Mouse (Mus musculus) cerebellum, adult 2 months (tissue): ENCODE results near the gene Arhgap19.

ENCODE experiments used
- CTCF ChIP-seq: fragments of 200-500 bp; IDR thresholded peaks from 2 replicates; pipeline ENCODE4 v1.5.1; 2011; ENCODE audit warnings: low read depth, mild to moderate bottlenecking, control low read depth, low read length, moderate library complexity, borderline replicate concordance; ENCODE audit not compliant: insufficient read depth
- POLR2A ChIP-seq: fragments of 200-500 bp; IDR thresholded peaks from 2 replicates; pipeline ENCODE4 v1.6.1; 2011; ENCODE audit warnings: low read length, control low read depth, borderline replicate concordance; ENCODE audit not compliant: insufficient read depth

DNA sequence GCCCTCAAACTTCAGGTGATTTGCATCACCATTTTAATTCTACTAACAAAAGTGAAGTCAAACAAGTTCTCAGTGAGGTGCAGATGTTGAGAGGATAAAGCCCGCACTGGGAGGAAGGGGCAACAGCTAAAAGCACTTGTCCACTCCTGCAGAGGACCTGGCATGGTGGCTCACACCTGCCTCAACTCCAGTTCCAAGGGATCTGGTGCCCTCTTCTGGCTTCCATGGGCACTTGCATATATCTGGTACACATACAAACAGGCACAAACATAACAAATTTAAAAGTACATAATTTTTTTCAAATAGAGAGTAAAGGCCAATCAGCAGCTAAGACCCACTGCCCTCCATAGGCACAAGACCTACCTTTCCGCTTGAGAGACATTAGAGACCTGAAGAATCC is 10.5 kb downstream of the Arhgap19 start:
- no peak for TF ChIP-seq CTCF
- no peak for TF ChIP-seq POLR2A
